Comparison of ENCODE assay signal across 11 mouse cellular contexts in genomic region chr8:122497912-122498311, GRCm38 (mm10). TPM values are rescaled to one million over a fixed set of nuclear protein-coding genes. Genes with fewer than 3 reads are reported as not detected.
A peak's percentile ranks its signal among the peaks of the same experiment; 100 is the strongest.
DNase-seq lines count a peak whose midpoint lies in the region; ATAC-seq and TF ChIP-seq lines count a peak whose summit lies in the region.
"Had no signal": no experiment of that assay in that cellular context is flagged by ENCODE, and none has a peak within 500 bp of the region (broad histone marks: within the 10 kb centered on the region; RNA-seq: fewer than 3 reads in every experiment).

No protein-coding gene starts in this region.

- H3K4me1 ChIP-seq in kidney, postnatal 0 days (replicated peaks; ENCODE audit: insufficient read depth, low read length) = no peaks in the 10 kb centered on the region
- no peaks in the 10 kb centered on the region for H3K4me1 ChIP-seq in kidney, embryonic 14.5 days (ENCODE audit: control insufficient read depth, insufficient read depth, low read length)
- H3K4me1 ChIP-seq in ES-Bruce4 (ENCODE audit: control insufficient read depth, insufficient read depth, low read length) = no peaks in the 10 kb centered on the region
- H3K4me1 ChIP-seq: midbrain, embryonic 12.5 days had no signal

- TF ChIP-seq POLR2A in ES-Bruce4 (IDR thresholded peaks at IDR 0.05; ENCODE audit: insufficient read depth, low read length) = no peak

- no peaks in the 10 kb centered on the region for H3K9me3 ChIP-seq in kidney, postnatal 0 days (replicated peaks; ENCODE audit: low read length)
- no peaks in the 10 kb centered on the region for H3K9me3 ChIP-seq in kidney, embryonic 14.5 days (ENCODE audit: control insufficient read depth, low read length)
- no peaks in the 10 kb centered on the region for H3K9me3 ChIP-seq in ES-Bruce4 (replicated peaks; ENCODE audit: control insufficient read depth, insufficient read depth, low read length, poor library complexity, severe bottlenecking)
- H3K9me3 ChIP-seq: midbrain, embryonic 12.5 days had no signal

- TF ChIP-seq CTCF in kidney, postnatal 0 days (IDR thresholded peaks at IDR 0.05; ENCODE audit: low read depth) = peak; percentile 51; the same call in 1 of the 2 replicates
- peak; percentile 84 for TF ChIP-seq CTCF in ES-Bruce4 (IDR thresholded peaks at IDR 0.05; ENCODE audit: low read depth, low read length)

- DNase-seq in kidney, postnatal 0 days (ENCODE audit: low spot score) = no peak
- peak; percentile 34 to 44 for DNase-seq in B cell, adult 2 months
- DNase-seq in adipocyte (ENCODE audit: low spot score) = no peak
- DNase-seq in right cerebral cortex, postnatal 10 days (ENCODE audit: low spot score in 2 of 2) = no peak
- DNase-seq in cerebellum, adult 9-11 months = no peak
- DNase-seq: heart, postnatal 4 days had no signal

- no peaks in the 10 kb centered on the region for H3K27me3 ChIP-seq in kidney, postnatal 0 days (ENCODE audit: insufficient read depth, low read length)
- no peaks in the 10 kb centered on the region for H3K27me3 ChIP-seq in kidney, embryonic 14.5 days (ENCODE audit: control insufficient read depth, insufficient read depth, low read length)
- no peaks in the 10 kb centered on the region for H3K27me3 ChIP-seq in ES-Bruce4 (ENCODE audit: control insufficient read depth, insufficient read depth, low read length, poor library complexity, severe bottlenecking)
- H3K27me3 ChIP-seq: midbrain, embryonic 12.5 days had no signal

- H3K9ac ChIP-seq in kidney, postnatal 0 days (ENCODE audit: low read depth, low read length) = no peak overlapping the region
- H3K9ac ChIP-seq in kidney, embryonic 14.5 days (ENCODE audit: low read depth, low read length) = no peak overlapping the region
- peak overlapping the region; percentile 6; the same call in 1 of the 2 replicates for H3K9ac ChIP-seq in ES-Bruce4 (ENCODE audit: low read depth, poor library complexity, severe bottlenecking)
- H3K9ac ChIP-seq: midbrain, embryonic 12.5 days had no signal

- no peak overlapping the region; the same call in 1 of the 2 replicates for H3K27ac ChIP-seq in kidney, postnatal 0 days
- no peak overlapping the region for H3K27ac ChIP-seq in kidney, embryonic 14.5 days (ENCODE audit: low read depth, low read length)
- H3K27ac ChIP-seq in ES-Bruce4 (ENCODE audit: insufficient read depth, low read length) = no peak overlapping the region
- H3K27ac ChIP-seq: midbrain, embryonic 12.5 days had no signal

- WGBS in kidney, postnatal 0 days = 78% methylated on average over 17 of the region's 17 CpGs
- WGBS in kidney, embryonic 14.5 days = 77% methylated on average over 17 of the region's 17 CpGs

- H3K4me2 ChIP-seq in kidney, postnatal 0 days (ENCODE audit: low read length) = no peak overlapping the region
- no peak overlapping the region for H3K4me2 ChIP-seq in kidney, embryonic 14.5 days (replicated peaks; ENCODE audit: low read depth, low read length)
- H3K4me2 ChIP-seq: midbrain, embryonic 12.5 days had no signal

- no peak overlapping the region for H3K4me3 ChIP-seq in kidney, postnatal 0 days (replicated peaks; ENCODE audit: low read depth, low read length)
- no peak overlapping the region for H3K4me3 ChIP-seq in kidney, embryonic 14.5 days (ENCODE audit: low read length)
- H3K4me3 ChIP-seq in ES-Bruce4 (ENCODE audit: low read depth, low read length) = 0 out of 2 replicates have a peak overlapping the region, but pooled peaks have one; percentile 7
- H3K4me3 ChIP-seq: midbrain, embryonic 12.5 days had no signal

- ATAC-seq in kidney, postnatal 0 days (replicated peaks; ENCODE audit: low FRiP score, low read depth) = no peak
- no peak for ATAC-seq in kidney, embryonic 14.5 days (ENCODE audit: low FRiP score, low TSS enrichment)
- peak; percentile 46 to 49; a peak in 3 of 4 replicates for ATAC-seq in hematopoietic stem cell, adult 5-6 weeks (replicated peaks in 1 of 2; ENCODE audit: insufficient read depth in 1 of 2, low FRiP score in 2 of 2, low TSS enrichment in 1 of 2, low read depth in 1 of 2, poor library complexity in 2 of 2, severe bottlenecking in 2 of 2)

- no peak for TF ChIP-seq EP300 in ES-Bruce4 (IDR thresholded peaks at IDR 0.05; ENCODE audit: insufficient read depth, low read depth, low read length)

- H3K36me3 ChIP-seq in kidney, postnatal 0 days (ENCODE audit: insufficient read depth, low read length) = peaks cover 59% of the 10 kb centered on the region
- H3K36me3 ChIP-seq in kidney, embryonic 14.5 days (ENCODE audit: control insufficient read depth, insufficient read depth, low read length) = peaks cover 68% of the 10 kb centered on the region
- H3K36me3 ChIP-seq in ES-Bruce4 (ENCODE audit: control insufficient read depth, insufficient read depth, low read length, poor library complexity, severe bottlenecking) = peaks cover 41% of the 10 kb centered on the region
- H3K36me3 ChIP-seq: midbrain, embryonic 12.5 days had no signal

RNA-seq across cellular contexts. Expression of gene Ctu2, which starts 22.0 kb away (rescaled TPM):
- polyA plus RNA-seq in kidney, postnatal 0 days (2015; fragmentation: Nextera tagmentation; extraction: Ambion mirVana) = 44.5 and 45.6 TPM in 2 replicates
- 50.4 and 51.6 TPM in 2 replicates for polyA plus RNA-seq in kidney, embryonic 14.5 days (2014; fragmentation: Nextera tagmentation; extraction: Ambion mirVana)
- polyA plus RNA-seq in ES-Bruce4 (2011; ENCODE audit: insufficient read depth, insufficient read length, low read depth, missing spikeins) = 40.0 and 44.2 TPM in 2 replicates
- total RNA-seq in hematopoietic stem cell, adult 5-6 weeks (2017) = 10.0 and 10.2 TPM in 2 replicates

RNA-seq across cellular contexts. Expression of gene Rnf166, which starts 22.0 kb away (rescaled TPM):
- polyA plus RNA-seq in kidney, postnatal 0 days (2015; fragmentation: Nextera tagmentation; extraction: Ambion mirVana) = 44.0 and 44.5 TPM in 2 replicates
- polyA plus RNA-seq in kidney, embryonic 14.5 days (2014; fragmentation: Nextera tagmentation; extraction: Ambion mirVana) = 33.5 and 35.3 TPM in 2 replicates
- polyA plus RNA-seq in ES-Bruce4 (2011; ENCODE audit: insufficient read depth, insufficient read length, low read depth, missing spikeins) = 15.6 and 17.1 TPM in 2 replicates
- 49.4 and 52.2 TPM in 2 replicates for total RNA-seq in hematopoietic stem cell, adult 5-6 weeks (2017)

RNA-seq across cellular contexts. Expression of gene Snai3, which starts 37.4 kb away (rescaled TPM):
- 0.67 and 1.0 TPM in 2 replicates for polyA plus RNA-seq in kidney, postnatal 0 days (2015; fragmentation: Nextera tagmentation; extraction: Ambion mirVana)
- 0.23 and 0.51 TPM in 2 replicates for polyA plus RNA-seq in kidney, embryonic 14.5 days (2014; fragmentation: Nextera tagmentation; extraction: Ambion mirVana)
- 10.1 and 10.2 TPM in 2 replicates for polyA plus RNA-seq in ES-Bruce4 (2011; ENCODE audit: insufficient read depth, insufficient read length, low read depth, missing spikeins)
- total RNA-seq in hematopoietic stem cell, adult 5-6 weeks (2017) = not detected in 2 replicates
- total RNA-seq: adrenal gland, adult 18-20 months had no signal
- polyA plus RNA-seq: midbrain, embryonic 12.5 days had no signal

RNA-seq across cellular contexts. Expression of gene Piezo1, which starts 53.2 kb away (rescaled TPM):
- 12.5 and 14.9 TPM in 2 replicates for polyA plus RNA-seq in kidney, postnatal 0 days (2015; fragmentation: Nextera tagmentation; extraction: Ambion mirVana)
- 16.5 and 17.9 TPM in 2 replicates for polyA plus RNA-seq in kidney, embryonic 14.5 days (2014; fragmentation: Nextera tagmentation; extraction: Ambion mirVana)
- 59.4 and 61.6 TPM in 2 replicates for polyA plus RNA-seq in ES-Bruce4 (2011; ENCODE audit: insufficient read depth, insufficient read length, low read depth, missing spikeins)
- 12.9 and 23.6 TPM in 2 replicates for total RNA-seq in hematopoietic stem cell, adult 5-6 weeks (2017)

RNA-seq across cellular contexts. Expression of gene Mvd, which starts 54.7 kb away (rescaled TPM):
- polyA plus RNA-seq in kidney, postnatal 0 days (2015; fragmentation: Nextera tagmentation; extraction: Ambion mirVana) = 31.2 and 36.3 TPM in 2 replicates
- 23.2 and 36.1 TPM in 2 replicates for polyA plus RNA-seq in kidney, embryonic 14.5 days (2014; fragmentation: Nextera tagmentation; extraction: Ambion mirVana)
- 60.4 and 61.6 TPM in 2 replicates for polyA plus RNA-seq in ES-Bruce4 (2011; ENCODE audit: insufficient read depth, insufficient read length, low read depth, missing spikeins)
- 4.8 and 6.7 TPM in 2 replicates for total RNA-seq in hematopoietic stem cell, adult 5-6 weeks (2017)

Comparison
In these comparisons a context has a peak if more than half of its experiments do, and no peak if none do; other contexts are left out.
1. ATAC-seq: peak in hematopoietic stem cell, adult 5-6 weeks (2 of 2); none in kidney, postnatal 0 days (single experiment) and kidney, embryonic 14.5 days (single experiment).
2. DNase-seq: peak in B cell, adult 2 months (2 of 2); none in kidney, postnatal 0 days (single experiment), adipocyte (single experiment), right cerebral cortex, postnatal 10 days (0 of 2) and cerebellum, adult 9-11 months (single experiment).